Mouse (Mus musculus) adrenal gland, adult 8-10 months (tissue): ENCODE data around the gene Kif5a. TPM values are rescaled to one million over a fixed set of nuclear protein-coding genes. Genes with fewer than 3 reads are reported as not detected.
"Not testable (repeated sequence)": the region's sequence is repeated elsewhere in the genome, so short reads cannot be mapped to it uniquely, and the experiment has no call there.

Experiments used
- DNase-seq: peaks from one replicate; pipeline ENCODE4 v3.0.0; 2022
- total RNA-seq, 4 experiments: library from RNA; stranded (reverse); gene quantifications; 2 replicates each; pipeline ENCODE4 v1.2.4; 2022

The Kif5a gene
- 10 to 100 TPM in 3 of 4 experiments, 1 to 10 TPM in 1; 6.8 to 18.6 (median 14.5) TPM for total RNA-seq

GRCm38 (mm10) chr10:127262548-127263398, at the start of gene Kif5a:
Gene Kif5a, minus strand, starts transcription at chr10:127263348.
- no peak for DNase-seq

- DNase-seq, result no peak
Measured at GRCm38 (mm10) chr10:127312858-127313257, 49.7 kb upstream of the Kif5a start.

- peak; percentile 76 for DNase-seq
Measured at GRCm38 (mm10) chr10:127312356-127312676, 49.2 kb upstream of the Kif5a start.

GRCm38 (mm10) chr10:127311476-127312355, 48.6 kb upstream of the Kif5a start, which contains the start of gene Mars:
Gene Mars, minus strand, starts transcription at chr10:127311786.
- peak; percentile 94 for DNase-seq

GRCm38 (mm10) chr10:127310523-127311475, 47.7 kb upstream of the Kif5a start:
- no peak for DNase-seq

- not testable (repeated sequence) for DNase-seq
Measured at GRCm38 (mm10) chr10:127309167-127309566, 46.0 kb upstream of the Kif5a start.

- DNase-seq, result no peak
Measured at GRCm38 (mm10) chr10:127303136-127303535, 40.0 kb upstream of the Kif5a start.

- DNase-seq, result no peak
Measured at GRCm38 (mm10) chr10:127300361-127300760, 37.2 kb upstream of the Kif5a start.

GRCm38 (mm10) chr10:127297015-127297871, 34.1 kb upstream of the Kif5a start:
- no peak for DNase-seq

- no peak for DNase-seq
Measured at GRCm38 (mm10) chr10:127295986-127296794, 33.0 kb upstream of the Kif5a start.

- DNase-seq, result no peak
Measured at GRCm38 (mm10) chr10:127294895-127295510, 31.9 kb upstream of the Kif5a start.

GRCm38 (mm10) chr10:127293590-127294113, 30.5 kb upstream of the Kif5a start:
- no peak for DNase-seq

- peak; percentile 73 for DNase-seq
Measured at GRCm38 (mm10) chr10:127292987-127293538, 29.9 kb upstream of the Kif5a start.

- no peak for DNase-seq
Measured at GRCm38 (mm10) chr10:127291881-127292638, 28.9 kb upstream of the Kif5a start.

GRCm38 (mm10) chr10:127290930-127291880, 28.1 kb upstream of the Kif5a start:
- no peak for DNase-seq

- DNase-seq, result peak; percentile 100
Measured at GRCm38 (mm10) chr10:127290307-127290929, 27.3 kb upstream of the Kif5a start.
